Mouse (Mus musculus): ENCODE measurements around the gene Gm44579.

Gm44579 gene

DNA sequence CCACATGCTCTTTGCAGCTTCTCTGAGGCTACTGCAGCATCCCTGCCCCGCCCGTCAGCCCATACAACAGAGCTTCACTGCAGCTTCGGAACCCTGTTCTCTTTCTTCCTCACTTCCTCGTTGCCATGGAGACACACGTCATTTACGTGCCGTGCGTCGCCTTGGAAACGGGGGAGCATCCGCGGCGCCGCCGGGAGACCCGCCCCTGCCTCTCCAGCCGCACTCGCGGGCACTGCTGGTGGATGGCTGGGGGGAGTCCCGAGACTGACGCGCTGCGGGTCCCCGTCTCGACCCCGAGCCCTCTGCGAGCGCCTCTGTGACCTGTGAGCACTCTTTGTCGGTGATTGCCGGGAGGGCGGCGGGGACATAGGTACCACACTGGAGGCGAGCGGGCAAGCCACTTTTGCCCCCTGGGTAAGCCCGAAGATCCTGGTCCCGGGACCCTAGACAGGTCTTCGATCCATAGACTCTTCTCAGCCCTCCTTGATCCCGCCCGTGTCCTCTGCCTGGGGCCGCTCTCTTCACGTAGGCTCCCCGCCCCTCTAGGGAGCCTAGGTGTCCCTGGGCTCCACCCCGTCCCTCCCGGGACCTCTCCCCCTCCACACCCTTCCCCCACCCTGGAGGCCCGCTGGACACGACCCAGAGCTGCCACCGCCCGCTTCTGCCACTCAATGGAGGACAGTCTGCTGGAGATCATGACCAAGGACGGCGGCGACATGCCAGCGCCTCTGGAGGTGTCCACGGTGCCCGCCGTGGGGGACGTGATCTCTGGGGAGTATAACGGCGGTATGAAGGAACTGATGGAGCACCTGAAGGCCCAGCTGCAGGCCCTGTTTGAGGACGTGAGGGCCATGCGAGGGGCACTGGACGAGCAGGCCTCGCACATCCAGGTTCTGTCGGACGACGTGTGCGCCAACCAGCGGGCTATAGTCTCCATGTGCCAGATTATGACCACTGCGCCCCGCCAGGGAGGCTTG lies 52.8 kb downstream of the Gm44579 start:
- DNase-seq (ENCODE audit: low spot score): no peak

DNA sequence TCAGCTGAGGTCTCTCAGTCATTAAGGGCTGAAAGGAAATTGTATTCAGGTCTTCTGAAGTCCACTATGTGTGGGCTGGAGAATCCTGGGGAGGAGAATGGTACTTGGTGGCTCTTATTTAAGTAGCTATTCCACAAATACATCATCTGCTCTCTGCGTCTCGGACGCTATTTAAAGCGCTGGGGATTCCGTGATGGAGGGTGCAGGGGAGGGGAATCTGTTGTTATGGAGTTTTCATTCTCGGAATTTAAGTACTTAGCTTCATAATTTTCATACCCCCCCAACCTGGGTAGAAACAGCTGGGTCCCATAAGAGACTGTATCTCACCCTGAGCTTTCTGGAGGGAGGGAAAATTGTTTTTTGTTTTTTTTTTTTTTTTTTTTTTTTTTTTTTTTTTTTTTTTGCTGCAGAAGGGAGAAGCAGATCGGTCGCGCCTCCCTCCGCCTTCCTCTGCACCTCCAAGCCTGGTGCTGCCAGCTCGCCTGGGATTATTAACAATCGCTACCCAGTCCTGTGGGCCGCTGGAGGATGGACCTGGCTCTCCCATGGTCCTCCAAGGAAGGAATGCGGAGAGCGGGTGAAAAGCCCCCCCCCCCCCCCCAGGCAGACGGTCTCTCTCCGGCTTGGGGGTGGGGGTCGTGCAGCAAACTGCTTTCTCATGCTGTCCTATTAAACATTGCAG lies 53.7 kb downstream of the Gm44579 start, which contains the start of gene Ccdc184:
Gene Ccdc184 (plus strand): TSS at position 196 of the 682 bp plus-strand sequence.
- no peak for DNase-seq (ENCODE audit: low spot score)

DNA sequence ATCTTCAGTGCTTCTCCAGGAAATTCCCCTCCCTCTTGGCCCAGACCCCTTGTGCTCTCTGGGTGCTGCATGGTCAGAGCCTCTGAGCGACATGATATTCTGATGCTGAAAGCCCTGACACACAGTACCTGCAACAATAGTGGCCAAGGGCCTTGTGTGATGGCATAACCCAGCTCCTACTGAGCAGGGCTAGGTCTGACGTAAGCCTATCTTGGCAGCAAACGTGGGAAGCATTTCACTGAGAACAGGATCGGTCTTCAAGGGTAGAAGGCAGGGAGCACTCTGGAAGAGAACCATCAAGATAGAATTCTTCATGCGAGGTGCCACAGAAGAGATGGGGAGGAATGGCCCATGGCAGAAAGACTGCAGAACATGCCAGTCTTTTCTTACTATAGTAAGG lies 55.3 kb downstream of the Gm44579 start, which contains the start of gene Asb8:
Gene Asb8 (minus strand): TSS at position 101 of the 400 bp plus-strand sequence.
- no peak for DNase-seq (ENCODE audit: low spot score)

DNA sequence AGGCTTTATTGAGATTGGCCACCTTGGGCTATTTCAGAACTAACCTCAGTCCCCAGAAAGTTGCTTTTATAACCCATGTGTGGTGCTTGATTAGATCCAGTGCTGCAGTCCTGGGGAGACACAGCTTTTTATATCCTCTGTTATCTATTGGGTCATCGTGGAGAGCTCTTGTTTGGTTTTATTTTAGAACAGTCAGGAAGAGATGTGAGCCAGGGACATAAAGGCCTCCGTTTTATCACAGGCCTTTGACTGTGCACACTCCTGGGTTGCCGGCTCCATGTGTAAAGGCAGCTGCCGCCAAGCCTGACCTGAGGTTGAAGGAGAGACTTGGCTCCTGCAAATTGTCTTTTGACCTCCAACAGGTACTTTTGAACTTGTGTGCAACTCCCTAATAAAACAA lies 58.2 kb downstream of the Gm44579 start:
- no peak for DNase-seq (ENCODE audit: low spot score)

DNA sequence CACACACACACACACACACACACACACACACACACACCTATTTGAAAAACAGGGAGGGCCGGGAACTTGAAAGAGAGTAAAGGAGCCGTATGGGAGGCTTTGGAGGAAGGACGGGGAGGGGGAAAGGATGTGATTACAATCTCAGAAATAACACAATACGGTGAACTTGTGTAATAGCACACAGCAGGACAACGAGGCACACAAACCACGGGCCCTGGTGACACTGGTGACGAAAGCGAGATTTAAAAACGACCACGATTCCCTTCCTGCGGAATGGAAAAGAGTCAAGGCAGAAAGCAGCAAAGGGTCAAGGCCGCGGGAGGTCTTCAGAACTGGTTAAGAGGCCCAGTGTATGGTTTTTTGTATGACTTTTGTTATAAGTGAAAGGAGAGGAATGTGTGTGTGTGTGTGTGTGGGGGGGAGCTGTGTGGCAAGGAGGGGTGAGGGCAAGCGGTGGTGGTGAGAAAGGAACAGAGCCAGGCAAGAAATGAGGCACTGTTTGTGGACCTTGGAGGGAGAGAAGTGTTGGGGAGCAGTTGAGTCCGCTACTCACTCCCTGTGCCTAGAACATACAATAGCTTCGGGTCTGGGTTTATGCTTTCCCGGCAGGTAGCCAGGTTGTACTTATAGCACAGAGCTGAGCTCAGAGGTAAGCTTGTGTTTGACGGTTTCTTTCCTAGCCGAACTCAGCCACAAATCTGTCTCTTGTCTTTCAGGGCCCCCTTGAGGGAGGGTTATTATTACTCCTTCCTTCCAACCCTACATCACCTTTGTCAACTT lies 59.6 kb downstream of the Gm44579 start:
- no peak for DNase-seq (ENCODE audit: low spot score)

DNA sequence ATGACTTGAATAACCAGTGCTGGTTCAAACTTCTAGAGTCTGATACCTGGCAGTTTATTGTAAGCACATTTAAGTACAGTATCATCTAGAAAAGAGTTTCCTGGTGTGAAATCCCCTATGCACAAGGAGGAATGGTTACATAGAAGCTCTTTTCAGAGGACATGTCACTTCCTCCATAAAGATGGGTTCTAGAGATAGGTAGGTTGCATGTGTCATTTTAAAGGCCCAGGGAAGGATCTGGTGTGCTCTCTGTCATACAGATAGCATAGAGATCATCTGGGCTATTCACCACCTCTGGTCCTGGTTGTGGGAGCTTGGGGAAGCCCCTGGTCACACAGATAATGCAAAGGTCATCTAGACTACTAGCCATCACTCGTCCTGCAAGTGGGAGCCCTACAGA lies 63.5 kb downstream of the Gm44579 start:
- DNase-seq (ENCODE audit: low spot score): no peak

DNA sequence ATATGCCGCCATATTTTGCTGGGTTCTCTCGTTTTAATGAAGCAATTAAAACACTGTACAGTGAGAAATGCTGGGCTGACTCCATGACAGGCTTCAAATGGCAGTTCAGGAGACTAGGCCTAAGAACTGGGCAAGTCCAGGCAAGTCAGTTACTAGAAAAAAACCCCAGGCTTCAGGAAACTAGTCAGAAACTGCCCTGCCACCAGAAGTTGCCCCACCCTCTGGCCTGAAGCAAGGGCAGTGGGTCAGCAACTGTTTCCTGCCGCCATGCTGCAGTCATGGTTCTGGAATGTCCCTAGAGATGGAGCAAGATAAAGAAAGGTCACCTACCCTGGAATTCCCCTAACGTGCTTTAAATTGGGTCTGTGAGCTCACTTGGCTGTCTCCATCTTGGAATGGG lies 64.8 kb downstream of the Gm44579 start:
- DNase-seq (ENCODE audit: low spot score): no peak

DNA sequence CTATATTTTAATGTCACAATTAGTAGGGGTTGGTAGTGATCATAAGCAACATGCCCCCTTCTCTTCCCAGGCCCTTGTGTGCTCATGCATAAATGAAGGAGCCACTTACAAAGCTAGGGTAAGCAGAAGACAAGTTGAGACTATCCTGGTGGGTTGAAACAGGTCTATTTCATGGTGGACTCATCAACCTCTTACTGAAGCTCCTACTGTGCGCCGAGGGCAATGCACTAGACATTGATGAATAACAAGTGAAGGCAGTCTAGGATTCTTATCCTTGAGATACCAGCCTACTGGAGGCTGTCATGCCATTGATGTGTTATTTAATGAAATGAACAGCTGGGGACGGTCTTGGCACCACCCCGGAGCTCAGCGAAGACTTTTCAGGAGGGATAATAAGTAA lies 65.5 kb downstream of the Gm44579 start:
- no peak for DNase-seq (ENCODE audit: low spot score)

DNA sequence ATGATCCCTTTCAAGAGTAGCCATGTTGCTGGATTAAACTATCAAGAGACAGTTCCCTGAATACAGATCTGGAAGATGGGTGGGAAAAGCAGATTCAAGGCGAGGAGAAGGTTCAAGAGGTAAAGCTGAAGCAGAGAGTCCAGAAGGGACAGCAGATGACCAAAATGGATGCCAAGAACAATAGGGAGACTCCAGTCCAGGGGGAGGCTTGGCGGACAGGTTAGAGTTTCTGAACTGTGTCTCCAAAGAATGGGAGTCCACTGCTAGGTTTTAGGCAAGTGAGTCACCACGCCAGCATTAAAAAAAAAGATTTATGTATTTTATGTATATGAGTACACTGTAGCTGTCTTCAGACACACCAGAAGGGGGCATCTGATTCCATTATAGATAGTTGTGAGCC lies 66.1 kb downstream of the Gm44579 start:
- DNase-seq (ENCODE audit: low spot score): no peak

DNA sequence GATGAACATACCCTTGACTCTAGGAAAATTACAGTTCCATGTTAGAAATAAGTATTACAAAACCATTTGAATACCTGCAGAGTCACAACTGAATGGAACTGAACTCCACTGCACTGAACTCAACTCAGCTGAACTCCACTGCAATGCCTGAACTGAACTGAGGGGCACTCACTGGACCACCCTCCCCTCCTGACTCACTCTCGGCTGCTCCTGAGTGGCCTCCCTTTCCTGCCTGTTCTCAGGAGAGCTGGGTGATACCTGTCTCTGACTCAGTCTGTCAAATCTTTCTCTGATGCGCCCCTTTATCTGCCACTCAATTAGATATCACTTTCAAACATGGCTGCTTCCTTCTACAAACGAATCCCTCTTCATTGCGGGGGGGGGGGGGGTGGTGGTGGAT lies 66.6 kb downstream of the Gm44579 start:
- no peak for DNase-seq (ENCODE audit: low spot score)

DNA sequence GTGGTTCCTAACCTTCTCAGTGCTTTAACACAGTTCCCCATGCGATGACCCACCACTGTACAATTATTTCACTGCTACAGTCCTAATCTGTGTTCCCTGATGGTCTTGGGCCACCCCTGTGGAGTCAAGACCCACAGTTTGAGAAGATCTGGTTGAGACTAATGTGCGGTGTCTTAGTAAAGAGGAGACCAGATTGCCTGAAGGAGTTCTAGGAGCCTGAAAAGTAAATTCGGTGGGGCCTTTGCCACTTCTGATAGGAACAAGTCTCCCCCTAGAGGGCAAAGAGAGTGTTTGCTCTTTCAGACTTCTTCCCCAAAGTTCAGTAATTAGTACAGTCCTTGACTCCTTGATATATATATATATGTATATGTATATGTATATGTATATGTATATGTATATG lies 67.2 kb downstream of the Gm44579 start:
- no peak for DNase-seq (ENCODE audit: low spot score)

DNA sequence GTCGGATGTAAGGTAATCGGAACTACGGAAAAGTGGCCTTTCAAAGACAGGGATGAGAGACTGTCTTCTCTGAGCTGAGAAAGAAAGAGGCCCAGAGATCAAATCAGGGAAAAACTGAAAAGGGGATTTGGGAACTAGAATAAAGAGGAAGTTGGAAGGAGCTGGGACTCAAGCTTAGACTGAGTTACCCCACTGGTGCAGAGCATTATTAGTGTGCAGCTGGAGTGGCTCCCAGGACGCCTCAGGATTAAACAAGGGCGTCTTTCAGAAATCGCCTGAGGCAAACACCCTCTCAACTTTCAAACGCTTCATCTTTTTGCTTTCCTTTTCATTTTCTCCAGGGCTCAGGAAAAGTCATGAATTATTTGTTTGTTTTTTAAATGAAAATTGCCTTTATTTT lies 67.9 kb downstream of the Gm44579 start:
- no peak for DNase-seq (ENCODE audit: low spot score)

DNA sequence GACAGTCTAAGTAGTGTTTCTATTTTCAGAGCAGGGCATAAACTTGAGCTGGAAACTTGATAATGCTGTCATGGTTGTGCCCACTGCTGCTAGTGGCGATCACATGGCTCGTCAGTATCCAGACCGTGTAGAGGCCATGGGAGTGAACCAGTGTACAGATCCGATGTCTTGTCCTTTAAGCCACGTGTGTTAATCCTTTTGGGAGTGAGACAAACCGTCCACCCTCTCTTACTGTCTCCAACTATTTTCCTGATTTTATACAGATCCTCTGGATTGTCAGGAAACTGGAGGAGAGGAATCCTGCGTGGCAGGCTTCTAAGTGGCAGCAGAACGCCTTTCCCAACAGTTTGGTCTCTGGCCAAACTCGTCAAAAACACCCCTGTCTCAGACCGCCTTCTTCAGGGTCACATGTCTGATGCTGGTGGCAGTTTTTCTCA lies 71.6 kb downstream of the Gm44579 start:
- no peak for DNase-seq (ENCODE audit: low spot score)

DNA sequence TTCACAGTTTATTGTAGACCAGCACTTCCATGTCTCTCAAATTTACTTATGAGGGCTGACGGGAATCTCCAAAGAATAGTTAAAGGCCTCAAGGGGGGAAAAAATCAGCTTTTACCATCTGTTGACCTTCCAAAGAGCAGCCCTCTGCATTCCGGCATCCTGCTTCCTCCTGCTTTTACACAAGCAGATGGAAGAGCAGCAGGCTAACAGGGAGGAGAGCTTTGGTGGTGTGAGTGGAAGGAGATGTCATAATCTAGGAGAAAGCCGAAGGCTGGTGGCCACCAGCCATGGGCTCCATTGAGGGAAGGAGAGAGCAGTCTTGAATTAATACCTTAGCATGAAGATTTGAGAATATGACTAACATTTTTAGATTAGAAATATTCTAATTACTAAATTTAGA lies 72.4 kb downstream of the Gm44579 start:
- DNase-seq (ENCODE audit: low spot score): no peak

DNA sequence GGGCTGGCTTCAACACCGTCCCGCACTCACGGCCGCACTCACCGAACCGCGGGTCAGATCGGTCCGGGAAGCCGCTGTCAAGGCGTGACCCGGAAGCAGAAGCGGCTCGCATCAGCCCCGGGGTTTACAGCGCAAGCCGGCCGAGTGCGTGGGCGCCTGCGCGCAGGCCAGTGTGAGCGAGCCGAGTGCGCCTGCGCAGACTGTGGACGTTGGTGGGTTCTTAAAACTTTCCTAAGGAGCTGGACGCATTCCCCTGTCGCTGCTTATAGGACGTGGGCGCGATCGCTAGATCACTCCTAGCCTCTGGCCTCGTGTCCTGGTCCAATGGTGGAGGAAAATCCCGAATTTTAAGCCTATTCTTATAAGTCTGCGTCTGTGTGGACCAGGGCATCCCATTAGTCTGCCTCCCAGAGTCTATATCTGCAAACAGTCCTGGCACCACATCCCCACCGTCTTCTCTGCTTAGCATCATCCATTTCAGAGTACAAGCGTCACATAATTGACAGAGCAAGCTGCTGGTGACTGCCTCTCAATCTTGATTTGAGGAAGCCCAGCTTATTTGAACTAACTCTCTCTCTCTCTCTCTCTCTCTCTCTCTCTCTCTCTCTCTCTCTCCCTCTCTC lies 75.1 kb downstream of the Gm44579 start:
- peak; percentile 68 for DNase-seq (ENCODE audit: low spot score)

DNA sequence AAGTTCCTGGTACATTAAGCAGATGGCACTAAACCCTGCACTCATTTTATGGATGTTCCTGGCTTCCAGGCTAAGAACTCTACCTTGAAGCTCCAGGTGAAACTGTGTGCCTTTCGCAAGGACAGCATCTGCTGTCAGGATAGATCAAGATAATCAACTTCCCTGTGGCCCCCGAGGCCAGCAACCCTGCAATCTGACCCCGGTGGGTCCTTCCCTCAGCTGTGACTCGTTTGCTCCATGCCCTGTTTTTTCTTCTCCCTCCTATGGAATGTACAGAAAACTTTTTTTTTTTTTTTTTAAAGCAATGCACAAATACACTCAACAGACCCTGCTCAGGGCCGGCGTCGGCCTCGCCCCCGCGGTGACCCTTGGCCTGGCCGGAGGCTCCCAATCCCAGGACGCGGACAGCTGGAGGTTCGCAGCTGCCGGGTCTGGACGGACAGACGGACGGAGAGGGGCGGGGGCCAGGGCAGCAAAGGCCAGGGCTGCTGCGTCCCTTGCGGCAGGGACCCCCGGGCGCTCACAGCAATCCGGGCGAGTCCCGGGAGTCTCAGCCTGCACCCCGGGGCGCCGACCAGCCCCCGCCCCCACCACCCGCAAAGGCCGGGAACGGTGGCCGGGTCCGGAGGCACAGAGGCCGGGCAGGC lies 75.8 kb downstream of the Gm44579 start:
- no peak for DNase-seq (ENCODE audit: low spot score)

DNA sequence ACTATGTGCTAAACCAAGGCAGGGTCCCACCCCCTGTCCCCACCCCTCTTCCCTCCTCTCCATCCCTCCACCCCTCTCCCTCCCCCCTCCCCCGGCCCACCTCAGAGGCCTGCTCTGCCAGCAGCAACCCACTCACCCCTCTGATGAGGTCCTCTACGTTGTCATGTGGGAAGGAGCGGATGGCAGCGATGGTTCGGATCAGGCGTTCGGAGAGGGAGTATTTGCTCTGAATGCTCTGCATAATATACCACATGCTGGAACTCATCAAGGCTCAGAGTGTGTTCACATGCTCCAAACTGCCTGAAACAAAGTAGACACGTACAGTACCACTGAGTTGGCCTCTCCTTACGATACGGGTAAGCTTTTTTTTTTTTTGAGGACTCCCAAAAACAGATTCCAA lies 78.3 kb downstream of the Gm44579 start:
- DNase-seq (ENCODE audit: low spot score): no peak

DNA sequence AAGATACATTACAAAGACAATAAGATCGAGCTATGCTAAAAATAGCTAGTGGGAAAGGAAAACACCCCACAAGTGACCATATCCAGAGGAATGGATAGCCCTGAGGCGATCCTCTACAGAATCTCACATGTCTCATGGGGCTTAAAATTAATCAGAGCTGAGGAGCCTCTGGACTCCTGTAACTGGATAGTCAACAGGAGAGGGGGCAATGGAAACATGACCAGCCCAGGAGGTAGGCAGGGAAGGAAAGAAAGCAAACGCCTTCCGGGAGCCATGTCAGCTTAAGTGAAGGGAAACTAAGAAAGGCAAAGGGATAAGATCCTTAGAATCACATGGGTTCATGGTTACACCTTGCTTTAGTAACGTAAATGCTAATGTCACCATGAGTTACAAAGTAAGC lies 80.0 kb downstream of the Gm44579 start:
- no peak for DNase-seq (ENCODE audit: low spot score)

DNA sequence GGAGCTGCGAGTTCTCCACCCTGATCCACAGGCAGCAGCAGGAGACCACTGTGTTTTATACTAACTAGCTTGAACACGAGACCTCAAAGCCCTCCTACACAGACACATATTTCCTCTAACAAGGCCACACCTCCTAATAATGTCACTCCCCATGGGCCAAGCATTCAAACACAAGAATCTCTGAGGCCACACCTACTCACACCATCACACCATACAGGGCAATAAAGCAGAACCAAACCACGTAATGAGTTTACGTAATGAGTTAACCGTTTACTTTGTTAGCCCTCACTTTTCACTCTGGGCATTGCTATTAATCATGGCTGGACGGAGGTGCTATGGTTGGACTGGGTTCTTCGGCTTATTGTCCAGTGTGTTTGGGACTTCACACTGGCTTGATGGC lies 81.0 kb downstream of the Gm44579 start:
- DNase-seq (ENCODE audit: low spot score): no peak

DNA sequence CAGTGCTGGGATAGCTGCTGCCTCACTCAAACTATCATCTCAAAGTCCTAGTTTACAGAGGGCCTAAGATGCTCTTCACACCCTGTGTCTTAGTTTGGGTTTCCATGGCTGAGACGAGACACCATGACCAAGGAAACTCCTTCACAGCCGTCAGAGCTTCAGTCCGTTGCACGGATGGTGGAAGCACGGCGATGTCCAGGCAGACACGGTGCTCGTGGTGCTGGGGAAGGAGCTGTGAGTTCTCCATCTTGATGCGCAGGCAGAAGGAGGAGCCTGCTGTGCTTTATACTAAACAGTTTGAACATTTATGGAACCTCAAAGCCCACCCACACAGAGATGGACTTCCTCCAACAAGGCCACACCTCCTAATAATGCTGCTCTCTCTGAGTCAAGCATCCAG lies 83.9 kb downstream of the Gm44579 start:
- no peak for DNase-seq (ENCODE audit: low spot score)
